Mouse (Mus musculus): ENCODE data around the gene Gdi1.
A peak's percentile ranks its signal among the peaks of the same experiment; 100 is the strongest.
"Not testable (repeated sequence)": the region's sequence is repeated elsewhere in the genome, so short reads cannot be mapped to it uniquely, and the experiment has no call there.

The Gdi1 gene

GRCm38 (mm10) chrX:74330166-74330930, 25.6 kb downstream of the Gdi1 start:
- no peak for DNase-seq

GRCm38 (mm10) chrX:74352645-74353466, 48.1 kb downstream of the Gdi1 start:
- DNase-seq: no peak

GRCm38 (mm10) chrX:74353467-74353770, 48.6 kb downstream of the Gdi1 start, which contains the start of gene Lage3:
Lage3 (minus strand) TSS chrX:74353618.
- DNase-seq: peak; percentile 73

- DNase-seq: not testable (repeated sequence)
These were observed 52.3 kb downstream of the Gdi1 start for GRCm38 (mm10) chrX:74357069-74357468.

GRCm38 (mm10) chrX:74359171-74359570, 54.4 kb downstream of the Gdi1 start:
- DNase-seq: no peak

Data from right cerebral cortex, postnatal 14 days (tissue).